Mouse (Mus musculus): ENCODE measurements around the gene Fbxo46.
"Not testable (repeated sequence)": the region's sequence is repeated elsewhere in the genome, so short reads cannot be mapped to it uniquely, and the experiment has no call there.

Gene Fbxo46

DNA sequence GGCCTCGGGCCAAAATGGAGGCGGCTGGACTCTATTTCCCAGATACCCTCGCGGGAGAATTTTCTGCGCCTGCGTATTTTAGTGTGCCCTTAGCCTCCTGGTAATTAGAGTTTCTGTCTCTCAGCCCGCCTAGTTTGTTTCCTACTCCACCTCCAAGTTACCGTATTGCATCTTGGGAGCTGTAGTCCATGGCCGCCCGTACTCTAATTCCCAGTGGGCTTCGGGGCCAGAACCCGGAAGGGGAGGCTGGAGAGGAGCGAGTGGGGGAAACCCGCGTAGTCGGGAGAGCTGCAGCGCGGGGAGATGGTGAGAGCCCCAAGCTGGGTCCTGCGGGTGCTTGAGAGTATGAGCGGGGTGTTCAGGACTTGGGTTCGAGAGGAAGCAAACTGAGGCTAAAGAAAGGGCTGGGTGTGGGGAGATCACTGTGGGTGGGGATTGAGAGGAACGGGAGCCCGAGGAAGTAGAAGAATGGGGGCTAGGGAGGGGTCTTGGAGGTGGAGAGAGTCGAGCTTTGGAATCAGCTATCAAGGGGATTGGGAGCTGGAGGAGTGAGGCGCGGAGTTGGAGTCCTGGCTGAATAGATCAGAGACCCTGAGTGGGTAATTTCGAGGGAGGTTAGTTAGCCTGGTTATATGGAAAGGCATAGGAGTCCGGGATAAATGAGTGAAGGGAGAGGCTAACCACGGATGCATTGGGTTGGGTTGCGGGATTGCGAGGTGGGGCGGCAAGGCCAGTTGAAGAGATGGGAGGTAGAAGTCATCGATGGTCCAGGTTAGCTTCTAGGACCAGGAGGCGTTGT lies at the start of gene Fbxo46:
Fbxo46 (plus strand) TSS at position 229 of the 799 bp plus-strand sequence.
- DNase-seq (ENCODE audit: low spot score in 2 of 2): peak; percentile 97

DNA sequence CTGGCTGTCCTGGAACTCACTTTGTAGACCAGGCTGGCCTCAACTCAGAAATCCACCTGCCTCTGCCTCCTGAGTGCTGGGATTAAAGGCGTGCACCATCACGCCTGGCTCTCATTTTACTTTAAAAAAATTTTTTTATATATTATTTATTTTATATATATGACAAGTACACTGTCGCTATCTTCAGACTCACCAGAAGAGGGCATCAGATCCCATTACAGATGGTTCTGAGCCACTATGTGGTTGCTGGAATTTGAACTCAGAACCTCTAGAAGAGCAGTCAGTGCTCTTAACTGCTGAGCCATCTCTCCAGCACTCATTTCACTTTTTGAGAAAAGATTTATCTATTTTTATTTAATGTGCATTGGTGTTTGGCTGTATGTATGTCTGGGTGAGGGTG lies 48.6 kb upstream of the Fbxo46 start:
- not testable (repeated sequence) for DNase-seq (ENCODE audit: low spot score in 2 of 2)

- no peak for DNase-seq (ENCODE audit: low spot score in 2 of 2)
These were observed 46.2 kb upstream of the Fbxo46 start for GRCm38 (mm10) chr7:19073504-19073903.

- DNase-seq (ENCODE audit: low spot score in 2 of 2): no peak
These were observed 45.2 kb upstream of the Fbxo46 start for GRCm38 (mm10) chr7:19074494-19074893.

GRCm38 (mm10) chr7:19075231-19075630 lies 44.4 kb upstream of the Fbxo46 start:
- DNase-seq (ENCODE audit: low spot score in 2 of 2): no peak

DNA sequence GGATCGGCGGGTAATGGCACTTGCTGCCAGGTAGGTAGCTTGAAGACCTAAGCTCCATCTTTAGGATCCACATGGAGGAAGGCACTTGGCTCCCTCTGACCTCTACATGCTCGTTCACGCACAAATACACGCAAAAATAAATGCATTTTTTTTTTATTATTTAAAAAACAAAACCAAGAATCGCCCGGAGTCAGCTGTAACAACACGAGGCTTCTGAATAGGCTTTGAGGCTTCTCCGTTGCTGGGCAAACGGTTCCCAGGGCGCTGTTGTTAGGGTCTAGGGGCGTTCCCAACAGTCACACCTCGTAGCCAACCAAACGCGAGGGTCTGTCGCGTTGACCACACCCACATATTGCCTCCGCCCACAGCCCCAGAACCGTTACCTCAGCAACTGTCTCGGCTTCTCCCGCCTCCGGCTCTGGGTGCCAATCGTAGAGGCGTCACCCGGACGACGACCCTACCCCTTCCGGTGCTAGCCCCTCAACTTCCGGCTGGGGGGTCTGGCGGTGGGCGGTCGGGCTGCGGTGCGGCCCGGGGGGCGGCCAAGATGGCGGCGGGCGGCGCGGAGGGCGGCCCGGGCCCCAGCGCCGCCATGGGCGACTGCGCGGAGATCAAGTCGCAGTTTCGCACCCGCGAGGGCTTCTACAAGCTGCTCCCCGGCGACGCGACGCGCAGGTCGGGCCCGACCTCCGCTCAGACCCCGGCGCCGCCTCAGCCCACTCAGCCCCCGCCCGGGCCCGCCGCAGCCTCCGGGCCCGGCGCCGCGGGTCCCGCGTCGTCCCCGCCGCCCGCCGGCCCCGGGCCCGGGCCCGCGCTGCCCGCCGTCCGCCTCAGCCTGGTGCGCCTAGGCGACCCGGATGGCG lies 43.7 kb upstream of the Fbxo46 start, which contains the start of gene Dmwd:
Dmwd (plus strand) TSS at position 505 of the 863 bp plus-strand sequence.
- DNase-seq (ENCODE audit: low spot score in 2 of 2): peak; percentile 95 to 96

DNA sequence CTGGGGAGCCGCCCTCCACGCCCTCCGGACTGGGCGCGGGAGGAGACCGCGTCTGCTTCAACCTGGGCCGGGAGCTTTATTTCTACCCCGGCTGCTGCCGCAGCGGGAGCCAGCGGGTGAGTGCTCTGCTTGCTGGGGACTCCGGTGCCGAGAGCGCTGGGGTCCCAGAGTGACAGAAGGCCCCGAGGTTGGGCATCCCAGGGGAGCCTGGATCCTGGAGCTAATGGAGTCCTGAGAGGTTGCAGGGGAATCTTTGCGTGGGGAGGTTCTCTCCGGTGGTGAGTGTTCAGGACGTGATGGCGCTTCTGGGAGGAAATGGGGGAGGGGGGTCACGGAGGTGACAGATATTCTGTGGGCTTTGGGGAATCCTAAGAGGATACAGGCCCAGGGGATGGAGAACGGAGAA lies 43.1 kb upstream of the Fbxo46 start:
- DNase-seq (ENCODE audit: low spot score in 2 of 2): no peak

GRCm38 (mm10) chr7:19077761-19078160 lies 41.9 kb upstream of the Fbxo46 start:
- DNase-seq (ENCODE audit: low spot score in 2 of 2): peak in 1 of 2 experiments; percentile 64

GRCm38 (mm10) chr7:19078732-19079131 lies 40.9 kb upstream of the Fbxo46 start:
- no peak for DNase-seq (ENCODE audit: low spot score in 2 of 2)

DNA sequence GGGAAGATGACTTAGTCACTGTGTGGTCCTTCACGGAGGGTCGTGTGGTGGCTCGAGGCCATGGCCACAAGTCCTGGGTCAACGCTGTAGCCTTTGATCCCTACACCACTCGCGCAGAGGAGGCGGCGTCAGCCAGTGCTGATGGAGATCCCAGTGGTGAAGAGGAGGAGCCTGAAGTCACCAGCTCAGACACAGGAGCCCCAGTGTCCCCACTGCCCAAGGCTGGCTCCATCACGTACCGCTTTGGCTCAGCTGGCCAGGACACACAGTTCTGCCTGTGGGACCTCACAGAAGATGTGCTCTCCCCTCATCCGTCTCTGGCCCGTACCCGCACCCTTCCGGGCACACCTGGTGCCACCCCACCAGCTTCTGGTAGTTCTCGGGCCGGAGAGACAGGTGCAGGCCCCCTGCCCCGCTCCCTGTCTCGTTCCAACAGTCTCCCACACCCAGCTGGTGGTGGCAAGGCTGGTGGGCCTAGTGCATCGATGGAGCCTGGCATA lies 39.2 kb upstream of the Fbxo46 start:
- no peak for DNase-seq (ENCODE audit: low spot score in 2 of 2)

DNA sequence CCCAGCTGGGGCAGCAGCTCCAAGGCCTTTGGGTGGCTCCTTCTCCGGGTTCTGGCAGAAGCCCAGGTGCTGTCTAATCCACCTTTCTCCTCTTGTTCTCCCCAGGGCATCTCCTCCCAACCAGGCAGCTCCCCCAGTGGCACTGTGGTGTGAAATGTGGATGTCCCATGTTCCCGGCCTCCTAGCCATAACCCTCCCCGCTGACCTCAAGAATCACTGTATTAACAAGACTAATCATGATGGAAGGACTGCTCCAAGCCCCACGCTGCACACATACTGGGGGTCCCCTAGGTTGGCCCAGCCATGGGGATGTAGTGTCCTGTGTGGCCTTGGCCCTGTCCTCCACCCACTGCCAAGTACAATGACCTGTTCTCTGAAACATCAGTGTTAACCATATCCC lies 37.5 kb upstream of the Fbxo46 start:
- DNase-seq (ENCODE audit: low spot score in 2 of 2): no peak

DNA sequence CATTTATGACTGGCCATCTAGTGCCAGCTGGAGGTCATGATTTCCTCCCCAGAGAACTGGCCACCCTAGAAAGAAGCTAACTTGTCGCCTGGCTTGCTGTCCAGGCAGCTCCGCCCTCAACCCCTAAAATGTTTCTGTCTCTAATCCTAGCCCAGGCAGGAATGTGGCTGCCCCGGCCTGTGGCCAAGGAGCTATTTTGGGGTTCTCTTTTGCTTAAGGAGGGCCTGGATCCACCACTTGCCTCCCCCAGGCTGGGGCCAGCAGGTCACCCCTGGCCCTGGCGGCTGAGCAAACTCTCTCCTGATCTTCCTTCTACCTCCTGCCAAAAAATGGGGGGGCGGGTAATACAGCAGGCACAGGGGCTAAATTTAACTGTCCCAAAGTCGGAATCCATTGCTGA lies 36.6 kb upstream of the Fbxo46 start:
- peak; percentile 87 to 88 for DNase-seq (ENCODE audit: low spot score in 2 of 2)

DNA sequence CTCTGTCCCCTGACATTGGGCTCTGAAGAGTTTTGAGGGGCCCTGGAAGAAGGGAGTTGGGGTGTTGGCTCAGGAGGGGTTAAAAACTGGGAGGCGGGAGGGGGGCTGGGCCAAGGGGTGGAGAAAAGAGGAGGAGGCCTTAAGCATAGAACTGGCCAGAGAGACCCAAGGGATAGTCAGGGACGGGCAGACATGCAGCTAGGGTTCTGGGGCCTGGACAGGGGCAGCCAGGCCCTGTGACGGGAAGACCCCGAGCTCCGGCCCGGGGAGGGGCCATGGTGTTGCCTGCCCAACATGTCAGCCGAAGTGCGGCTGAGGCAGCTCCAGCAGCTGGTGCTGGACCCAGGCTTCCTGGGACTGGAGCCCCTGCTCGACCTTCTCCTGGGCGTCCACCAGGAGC lies 36.0 kb upstream of the Fbxo46 start, which contains the start of gene Dmpk:
Dmpk (plus strand) TSS at position 149 of the 400 bp plus-strand sequence.
- peak; percentile 70 to 71 for DNase-seq (ENCODE audit: low spot score in 2 of 2)

GRCm38 (mm10) chr7:19084277-19084771 lies 35.3 kb upstream of the Fbxo46 start:
- no peak for DNase-seq (ENCODE audit: low spot score in 2 of 2)

DNA sequence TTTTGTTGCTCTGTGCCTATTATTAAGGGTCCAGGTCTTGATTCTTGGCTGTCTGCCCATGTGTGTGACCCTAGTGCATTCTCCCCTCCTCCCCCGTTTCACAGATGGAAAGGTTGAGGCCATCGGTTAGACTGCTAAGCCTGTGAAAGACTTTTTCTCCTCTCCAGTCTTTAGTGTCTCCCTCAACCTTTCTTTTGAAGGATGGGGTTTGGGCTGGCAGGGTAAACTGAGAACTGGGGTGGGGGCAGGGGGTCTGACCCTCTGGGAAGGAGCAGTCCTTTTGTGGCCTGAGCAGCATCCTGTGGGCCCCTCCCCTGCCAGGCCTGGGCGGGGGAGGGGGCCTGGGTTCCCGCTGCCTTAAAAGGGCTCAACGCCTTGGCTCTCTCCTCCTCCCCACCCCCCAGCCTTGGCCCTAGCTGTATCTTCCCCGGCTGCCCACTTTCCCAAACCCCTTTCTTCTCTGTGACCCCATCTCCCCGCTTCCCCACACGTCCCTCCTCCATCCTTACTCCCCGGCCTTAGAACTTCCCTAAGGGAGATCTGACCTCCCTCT lies 34.7 kb upstream of the Fbxo46 start:
- no peak for DNase-seq (ENCODE audit: low spot score in 2 of 2)

DNA sequence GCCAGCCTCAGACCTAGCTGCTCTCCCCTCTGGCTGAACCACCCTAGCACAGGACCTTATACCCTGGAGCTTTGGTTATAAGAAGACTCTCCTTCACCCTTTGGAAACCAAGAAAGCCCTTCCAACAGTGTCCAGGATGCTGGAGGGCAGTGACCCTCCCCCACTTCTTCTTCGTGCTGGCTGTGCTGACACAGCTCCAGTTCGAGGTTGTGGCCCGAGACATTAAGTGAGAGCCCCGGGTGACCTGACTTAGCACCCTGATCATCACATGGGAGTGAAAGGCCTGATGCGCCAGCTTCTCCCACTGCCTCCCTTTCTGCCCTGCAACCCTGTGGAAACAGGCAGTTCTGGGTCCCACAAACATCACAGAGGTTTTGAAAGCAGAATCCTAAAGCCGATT lies 34.2 kb upstream of the Fbxo46 start:
- no peak for DNase-seq (ENCODE audit: low spot score in 2 of 2)

GRCm38 (mm10) chr7:19086042-19086441 lies 33.6 kb upstream of the Fbxo46 start:
- DNase-seq (ENCODE audit: low spot score in 2 of 2): no peak

DNA sequence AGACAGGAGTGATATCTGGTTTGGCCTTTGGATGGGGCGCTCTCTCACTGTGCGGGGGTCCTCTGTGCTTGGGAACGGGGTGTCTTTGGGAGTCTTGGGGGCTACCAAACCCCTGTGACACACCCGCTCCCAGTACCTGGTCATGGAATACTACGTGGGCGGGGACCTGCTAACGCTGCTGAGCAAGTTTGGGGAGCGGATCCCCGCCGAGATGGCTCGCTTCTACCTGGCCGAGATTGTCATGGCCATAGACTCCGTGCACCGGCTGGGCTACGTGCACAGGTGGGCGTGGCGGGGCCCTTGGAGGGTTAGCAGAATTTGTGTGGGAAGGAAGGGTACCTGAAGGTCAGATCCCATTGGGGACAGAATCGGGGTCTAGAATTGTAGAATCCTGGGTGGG lies 32.9 kb upstream of the Fbxo46 start:
- no peak for DNase-seq (ENCODE audit: low spot score in 2 of 2)

- DNase-seq (ENCODE audit: low spot score in 2 of 2): peak in 1 of 2 experiments; percentile 66
These were observed 30.8 kb upstream of the Fbxo46 start for GRCm38 (mm10) chr7:19088813-19089212.

GRCm38 (mm10) chr7:19091913-19092312 lies 27.7 kb upstream of the Fbxo46 start:
- DNase-seq (ENCODE audit: low spot score in 2 of 2): no peak

DNA sequence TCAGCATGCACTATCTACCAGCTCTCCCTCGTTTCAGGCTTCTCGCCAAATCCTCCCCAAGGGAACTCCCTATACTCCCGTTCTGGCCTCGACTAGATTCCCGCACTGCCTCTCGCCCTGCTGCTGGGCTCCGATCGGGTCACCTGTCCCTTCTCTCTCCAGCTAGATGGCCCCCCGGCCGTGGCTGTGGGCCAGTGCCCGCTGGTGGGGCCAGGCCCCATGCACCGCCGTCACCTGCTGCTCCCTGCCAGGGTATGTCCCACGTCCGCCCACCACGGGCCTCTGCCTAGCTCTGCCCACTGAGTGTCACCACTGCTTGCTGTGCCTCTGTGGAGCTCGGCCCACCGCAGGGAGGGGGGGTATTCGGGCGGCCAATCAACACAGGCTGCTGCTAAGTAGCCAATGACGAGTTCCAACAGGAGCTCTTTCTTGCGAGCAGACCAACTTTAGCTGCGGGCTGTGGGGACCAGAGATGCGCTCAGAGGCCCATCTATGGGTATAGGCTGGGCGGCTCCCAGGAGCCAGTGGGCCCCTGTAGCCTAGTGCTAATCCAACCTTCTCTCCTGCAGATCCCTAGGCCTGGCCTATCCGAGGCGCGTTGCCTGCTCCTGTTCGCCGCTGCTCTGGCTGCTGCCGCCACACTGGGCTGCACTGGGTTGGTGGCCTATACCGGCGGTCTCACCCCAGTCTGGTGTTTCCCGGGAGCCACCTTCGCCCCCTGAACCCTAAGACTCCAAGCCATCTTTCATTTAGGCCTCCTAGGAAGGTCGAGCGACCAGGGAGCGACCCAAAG lies 27.1 kb upstream of the Fbxo46 start:
- DNase-seq (ENCODE audit: low spot score in 2 of 2): peak; percentile 73 to 76
